Mouse (Mus musculus) heart, postnatal 36 days (tissue): ENCODE results near the gene Idh1. TPM values are rescaled to one million over a fixed set of nuclear protein-coding genes. Genes with fewer than 3 reads are reported as not detected.

ENCODE experiments used
- DNase-seq, 2 experiments: peaks; one replicate each; pipeline ENCODE4 v3.0.0; 2021 to 2022
- intact Hi-C: fragments of 180-260 bp; cut with DNase I; formaldehyde crosslinking; loops from one replicate; pipeline ENCODE4 v1.15.1; 2025
- total RNA-seq, 2 experiments: library from RNA; stranded (reverse); gene quantifications; 2 replicates each; pipeline ENCODE4 v1.2.3; 2021

Gene Idh1
- total RNA-seq, 2 experiments from 2014 or later, result 88.6 to 114 TPM

- intact Hi-C loops, result no loop called here
- DNase-seq, result no peak
These were observed 63.5 kb downstream of the Idh1 start, which contains the start of gene D630023F18Rik for GRCm38 (mm10) chr1:65122574-65123372. Gene D630023F18Rik, minus strand, starts transcription at chr1:65123214.

- intact Hi-C loops, result no loop called here
- no peak for DNase-seq
These were observed 66.9 kb downstream of the Idh1 start, which contains the start of gene Gm28845 for GRCm38 (mm10) chr1:65119438-65119837. Gene Gm28845, minus strand, starts transcription at chr1:65119558.

- no peak for DNase-seq
- intact Hi-C loops, result no loop called here
These were observed 68.0 kb downstream of the Idh1 start for GRCm38 (mm10) chr1:65118150-65118913.

- DNase-seq, result no peak
- intact Hi-C loops, result no loop called here
These were observed 72.6 kb downstream of the Idh1 start for GRCm38 (mm10) chr1:65113536-65114172.

GRCm38 (mm10) chr1:65112807-65113196 is 73.5 kb downstream of the Idh1 start:
- intact Hi-C loops, result loop anchor here (1.0 kb wide), 1 partner anchor 66 kb away; no protein-coding TSS in a partner anchor
- DNase-seq, result peak; percentile 13 to 16

GRCm38 (mm10) chr1:65112031-65112806 is 74.1 kb downstream of the Idh1 start:
- DNase-seq, result peak; percentile 71 to 75

GRCm38 (mm10) chr1:65109756-65110435 is 76.4 kb downstream of the Idh1 start:
- intact Hi-C loops, result no loop called here
- no peak for DNase-seq

More at GRCm38 (mm10) chr1:65112031-65112806, 74.1 kb downstream of the Idh1 start:
- intact Hi-C loops, result loop anchor here (1.0 kb wide), 1 partner anchor 67 kb away; no protein-coding TSS in a partner anchor

- intact Hi-C loops, result no loop called here
- no peak for DNase-seq
These were observed 77.1 kb downstream of the Idh1 start for GRCm38 (mm10) chr1:65109196-65109595.

Other genes starting within 250 kb of the Idh1 start
- gene Plekhm3, start 229.7 kb downstream of the Idh1 start, total RNA-seq, result 1 to 10 TPM; 7.5 to 8.6 TPM
- gene Akr1cl, start 153.7 kb downstream of the Idh1 start, total RNA-seq, result not detected
- gene Cryge, start 135.4 kb downstream of the Idh1 start, total RNA-seq, result not detected
- not detected for gene Crygd, start 123.0 kb downstream of the Idh1 start, total RNA-seq
- gene Crygc, start 112.8 kb downstream of the Idh1 start, total RNA-seq, result not detected
- gene Crygb, start 104.2 kb downstream of the Idh1 start, total RNA-seq, result not detected
- gene Cryga, start 83.1 kb downstream of the Idh1 start, total RNA-seq, result not detected
- not detected for gene Gm28845, start 66.9 kb downstream of the Idh1 start, total RNA-seq
- not detected for gene D630023F18Rik, start 63.3 kb downstream of the Idh1 start, total RNA-seq
- 10 to 100 TPM; 11.4 to 12.4 TPM for gene Pikfyve, start 183 bp upstream of the Idh1 start, total RNA-seq
- not detected for gene Pth2r, start 95.6 kb upstream of the Idh1 start, total RNA-seq